Mouse (Mus musculus) liver, adult 2 months (tissue): ENCODE measurements around the gene Fads6.

ENCODE experiments used
- CTCF ChIP-seq: fragments of 200-500 bp; IDR thresholded peaks from 2 replicates; pipeline ENCODE4 v1.5.1; 2011; ENCODE audit warnings: low read depth, low read length, control low read depth
- POLR2A ChIP-seq: fragments of 200-500 bp; IDR thresholded peaks from 2 replicates; pipeline ENCODE4 v1.6.1; 2011; ENCODE audit warnings: low read length, control low read depth; ENCODE audit not compliant: insufficient read depth; ENCODE audit errors: extremely low read depth

DNA sequence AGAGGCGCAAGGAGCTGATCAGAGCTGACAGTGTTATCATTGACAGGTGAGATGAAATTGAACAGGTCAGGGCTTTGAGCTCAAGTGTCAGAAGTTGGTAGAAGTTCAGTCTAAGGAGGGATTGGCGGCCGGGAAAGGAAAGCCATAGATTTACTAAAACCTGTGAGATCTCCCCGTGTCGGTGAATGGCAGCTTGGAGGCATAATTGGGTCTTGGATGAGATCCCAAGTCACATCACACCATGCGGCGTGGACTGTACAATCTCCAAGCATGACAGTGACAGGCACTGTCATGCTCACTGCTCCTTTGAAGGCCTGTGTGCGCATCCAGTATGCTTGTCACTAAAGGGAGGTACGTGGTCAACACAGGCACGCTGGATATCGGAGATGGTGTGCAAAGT is 34.5 kb downstream of the Fads6 start:
- TF ChIP-seq CTCF (no peak), POLR2A (no peak)
